Mouse (Mus musculus) NIH3T3 (cell line): ENCODE results near the gene Prpf38a.
A peak's percentile ranks its signal among the peaks of the same experiment; 100 is the strongest.

Experiments used
- DNase-seq: peaks from one replicate; pipeline ENCODE4 v3.0.0-alpha.2; 2012; ENCODE audit warnings: low read depth

Prpf38a gene

GRCm38 (mm10) chr4:108578840-108579742 lies at the start of gene Prpf38a, which contains the start of gene Orc1:
TSS of gene Prpf38a (minus strand) at chr4:108579336.
TSS of gene Orc1 (plus strand) at chr4:108579423.
- peak; percentile 99 for DNase-seq

DNA sequence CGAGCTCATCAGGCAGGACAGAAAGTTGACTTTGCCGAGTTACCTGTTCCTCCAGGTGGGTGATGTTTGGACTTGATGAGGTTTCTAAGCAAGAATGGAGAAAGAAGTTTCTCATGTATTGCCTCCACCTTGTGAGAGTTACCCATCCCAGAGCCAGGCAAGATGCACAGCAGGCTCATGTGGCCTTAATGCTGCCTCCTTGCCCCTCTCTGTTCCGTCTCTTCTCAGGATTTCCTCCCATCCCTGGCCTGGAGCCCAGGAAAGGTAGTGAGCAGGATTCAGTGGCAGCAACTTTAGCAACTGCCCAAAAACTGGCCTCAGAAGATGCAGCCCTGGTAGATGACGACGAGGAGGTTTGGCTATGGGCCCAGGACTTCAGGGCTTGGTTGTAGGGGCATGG lies 47.9 kb upstream of the Prpf38a start:
- DNase-seq: no peak

DNA sequence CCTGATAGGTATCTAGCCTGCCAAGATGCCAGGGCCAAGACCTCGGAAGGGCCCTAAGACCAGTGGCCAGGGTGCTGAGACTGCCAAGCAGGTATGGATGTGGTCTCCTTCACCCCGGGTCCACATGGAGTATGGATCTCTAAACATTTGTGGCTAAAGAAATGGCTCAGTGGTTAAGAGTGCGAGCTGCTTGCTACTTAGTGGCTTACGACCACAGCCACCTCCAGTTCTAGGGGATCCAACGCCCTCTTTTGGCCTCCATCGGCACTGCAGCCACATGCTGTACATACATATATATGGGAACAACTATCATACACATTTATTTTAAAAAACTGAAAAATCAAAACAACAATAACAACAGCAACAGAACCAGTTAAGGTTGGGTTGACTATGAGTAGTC lies 42.4 kb upstream of the Prpf38a start:
- peak; percentile 39 for DNase-seq

DNA sequence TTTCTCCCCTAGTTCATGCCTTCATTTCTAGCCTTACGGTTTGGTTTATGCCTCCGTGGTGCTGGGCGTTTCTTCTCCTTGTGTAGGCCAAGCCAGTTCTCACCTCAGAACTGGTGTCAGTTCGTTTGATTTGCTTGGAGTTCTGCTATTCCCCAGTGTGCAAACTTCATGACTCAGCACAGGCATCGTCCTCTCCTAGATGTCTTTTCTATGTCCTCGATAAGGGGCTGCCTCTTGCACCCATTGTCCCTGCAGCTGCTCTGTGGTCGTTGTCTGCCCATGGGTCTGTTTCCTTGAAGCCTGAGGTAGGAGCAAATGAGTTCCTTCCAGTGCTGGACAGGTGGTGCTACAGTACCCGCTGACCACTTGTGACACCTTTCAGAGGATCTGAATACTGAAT lies 41.4 kb upstream of the Prpf38a start:
- peak; percentile 59 for DNase-seq

GRCm38 (mm10) chr4:108619587-108620341 lies 40.6 kb upstream of the Prpf38a start, which contains the start of gene Cc2d1b:
TSS of gene Cc2d1b (plus strand) at chr4:108619940.
- peak; percentile 98 for DNase-seq

DNA sequence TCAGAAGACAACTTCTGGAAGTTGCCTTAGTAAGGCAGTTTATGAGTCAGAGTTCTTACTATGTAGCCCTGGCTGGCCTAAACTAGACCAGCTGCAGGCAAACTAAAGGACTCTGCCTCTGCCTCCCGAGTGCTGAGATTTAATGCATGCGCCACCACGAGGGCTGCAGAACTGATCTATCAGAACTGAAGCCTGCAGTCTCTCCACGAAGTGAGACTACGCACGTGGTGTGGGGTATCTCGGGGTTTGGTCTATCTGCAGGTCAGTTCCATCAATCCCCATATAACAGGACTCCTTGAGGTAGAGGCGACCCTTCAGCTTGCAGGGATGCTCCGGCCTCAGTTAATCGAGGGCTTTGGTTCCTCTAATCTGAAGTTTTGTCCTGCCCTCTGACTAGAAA lies 40.0 kb upstream of the Prpf38a start:
- peak; percentile 84 for DNase-seq

GRCm38 (mm10) chr4:108618586-108618985 lies 39.5 kb upstream of the Prpf38a start:
- no peak for DNase-seq

DNA sequence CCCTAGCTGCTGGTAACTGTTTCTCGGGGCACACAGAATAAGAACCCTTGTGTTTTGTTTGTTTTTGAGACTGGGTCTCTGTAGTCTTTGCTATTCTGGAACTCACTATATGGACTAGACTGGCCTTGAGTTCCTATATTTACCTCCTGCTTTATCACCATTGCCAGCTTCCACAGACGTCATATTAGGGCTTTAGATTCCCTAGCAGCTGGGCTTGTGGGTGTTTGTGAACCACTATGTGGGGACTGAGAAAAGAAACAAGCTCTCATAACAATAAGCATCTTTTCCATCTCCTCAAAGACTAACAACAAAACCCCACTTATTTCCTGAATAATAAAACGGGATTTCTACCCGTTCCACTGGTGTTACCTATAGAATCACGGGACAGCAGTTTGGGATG lies 31.8 kb upstream of the Prpf38a start:
- DNase-seq: no peak

DNA sequence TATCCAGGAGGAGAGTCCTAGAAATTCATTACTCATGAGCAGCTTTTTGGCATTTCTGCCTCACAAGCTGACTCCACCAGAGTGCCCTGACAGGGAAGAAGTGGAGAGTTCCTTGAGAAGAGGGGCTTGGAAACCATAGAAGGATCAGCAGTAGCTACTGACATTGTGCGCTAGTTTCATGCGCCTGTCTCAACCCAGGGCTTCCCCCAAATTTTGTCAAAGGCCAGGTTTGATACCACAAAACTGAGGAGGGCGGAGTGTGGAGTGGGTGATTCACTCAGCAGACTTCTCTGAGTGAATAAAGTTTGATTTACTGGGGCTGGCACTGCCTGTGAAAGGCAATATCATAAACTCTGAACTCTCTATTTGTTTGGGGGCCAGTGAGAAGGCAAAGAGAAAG lies 29.5 kb upstream of the Prpf38a start:
- DNase-seq: peak; percentile 60

DNA sequence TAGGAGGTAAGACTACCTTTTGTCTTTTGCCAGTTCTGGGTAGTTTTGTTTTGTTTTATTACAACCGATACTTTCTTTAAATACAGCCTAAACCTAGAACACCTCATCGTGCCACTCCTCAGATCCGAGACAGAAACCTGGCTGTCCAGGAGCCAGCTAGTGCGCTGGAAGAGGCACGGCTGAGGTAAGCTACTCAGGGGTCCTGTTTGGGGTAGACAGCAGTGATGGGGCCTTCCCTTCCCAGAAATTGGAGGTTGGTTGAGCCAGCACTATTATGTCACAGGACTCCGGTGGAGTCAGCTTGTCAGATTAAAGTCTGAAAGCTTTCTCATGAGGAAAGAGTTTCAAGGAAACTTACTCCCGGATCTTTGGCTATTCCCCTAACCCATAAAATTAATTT lies 22.7 kb upstream of the Prpf38a start:
- no peak for DNase-seq

- DNase-seq: no peak
These were observed 19.2 kb upstream of the Prpf38a start for GRCm38 (mm10) chr4:108598306-108598705.

DNA sequence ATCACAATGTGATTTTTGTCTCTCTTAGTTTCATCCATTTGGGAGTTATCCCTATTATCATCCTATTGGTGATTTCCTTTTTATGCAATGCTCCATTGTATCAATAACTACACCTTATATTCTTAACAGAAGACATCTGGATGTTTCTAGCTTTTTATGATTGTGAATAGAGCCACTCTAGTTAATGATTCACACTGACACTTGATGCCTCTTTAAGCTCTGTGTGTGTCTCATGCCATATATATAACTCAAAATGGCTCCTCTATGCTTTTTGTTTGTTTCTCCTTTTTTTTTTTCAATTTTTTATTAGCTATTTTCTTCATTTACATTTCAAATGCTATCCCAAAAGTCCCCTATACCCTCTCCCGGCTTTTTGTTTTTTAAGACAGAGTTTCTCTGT lies 16.6 kb upstream of the Prpf38a start:
- DNase-seq: no peak

GRCm38 (mm10) chr4:108593376-108593775 lies 14.2 kb upstream of the Prpf38a start:
- DNase-seq: no peak

DNA sequence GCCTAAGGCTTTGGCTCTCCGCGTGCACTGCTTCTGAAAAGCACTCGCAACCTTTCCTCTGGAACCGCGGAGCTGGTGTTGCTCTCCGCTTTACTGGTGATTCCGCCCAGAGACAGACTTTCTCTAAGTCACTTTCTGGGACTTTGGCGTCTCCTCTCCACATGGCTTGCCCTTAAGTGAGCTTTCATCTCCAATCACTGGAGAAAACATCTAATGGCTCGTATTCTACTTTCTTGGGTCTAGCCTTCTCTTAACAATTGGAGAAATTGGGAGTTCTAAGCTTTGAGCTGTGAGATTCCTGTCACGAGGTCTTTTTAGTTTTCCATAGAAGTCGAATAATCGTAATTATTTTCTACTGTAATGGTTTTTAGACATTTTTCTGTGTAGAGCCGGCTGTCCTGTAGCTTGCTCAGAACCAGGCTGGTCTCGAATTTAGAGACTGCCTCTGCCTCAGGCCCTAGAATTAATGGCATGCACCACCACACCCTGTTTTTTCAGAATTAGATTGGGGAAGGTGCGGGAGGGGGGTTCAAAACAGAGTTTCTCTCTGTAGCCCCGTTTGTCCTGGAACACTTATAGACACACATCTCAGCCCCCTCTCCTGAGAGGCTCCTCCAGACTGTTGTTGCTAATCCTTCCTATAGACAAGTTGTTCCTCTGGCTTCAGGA lies 741 bp upstream of the Prpf38a start:
- DNase-seq: no peak

- no peak for DNase-seq
These were observed 6.5 kb downstream of the Prpf38a start for GRCm38 (mm10) chr4:108572644-108573043.

DNA sequence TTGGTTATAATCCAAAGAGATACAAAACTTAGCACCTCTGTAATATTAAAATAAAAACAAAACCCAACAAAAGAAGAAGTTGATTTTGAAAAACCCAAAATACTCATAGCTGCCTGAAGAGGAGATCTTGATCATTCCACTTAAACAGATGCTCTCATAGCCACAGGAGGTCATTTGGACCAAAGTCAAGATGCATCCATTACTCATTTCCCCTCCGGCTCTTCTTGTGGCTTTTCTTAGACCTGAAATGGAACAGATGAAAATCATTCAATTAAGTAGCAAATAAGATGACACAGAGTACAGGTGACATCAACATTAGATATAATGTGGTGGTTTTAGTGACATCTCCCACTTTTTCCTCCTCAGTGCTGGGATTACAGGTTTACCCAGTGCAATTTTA lies 14.1 kb downstream of the Prpf38a start:
- peak; percentile 41 for DNase-seq

GRCm38 (mm10) chr4:108539701-108540100 lies 39.4 kb downstream of the Prpf38a start:
- no peak for DNase-seq
